Mouse (Mus musculus): Measurements from ENCODE around the gene Gpr27. TPM values are rescaled to one million over a fixed set of nuclear protein-coding genes. Genes with fewer than 3 reads are reported as not detected.

Gpr27 gene
- polyA plus RNA-seq, 1 experiment from 2014 or later, result 10.2 TPM

DNA sequence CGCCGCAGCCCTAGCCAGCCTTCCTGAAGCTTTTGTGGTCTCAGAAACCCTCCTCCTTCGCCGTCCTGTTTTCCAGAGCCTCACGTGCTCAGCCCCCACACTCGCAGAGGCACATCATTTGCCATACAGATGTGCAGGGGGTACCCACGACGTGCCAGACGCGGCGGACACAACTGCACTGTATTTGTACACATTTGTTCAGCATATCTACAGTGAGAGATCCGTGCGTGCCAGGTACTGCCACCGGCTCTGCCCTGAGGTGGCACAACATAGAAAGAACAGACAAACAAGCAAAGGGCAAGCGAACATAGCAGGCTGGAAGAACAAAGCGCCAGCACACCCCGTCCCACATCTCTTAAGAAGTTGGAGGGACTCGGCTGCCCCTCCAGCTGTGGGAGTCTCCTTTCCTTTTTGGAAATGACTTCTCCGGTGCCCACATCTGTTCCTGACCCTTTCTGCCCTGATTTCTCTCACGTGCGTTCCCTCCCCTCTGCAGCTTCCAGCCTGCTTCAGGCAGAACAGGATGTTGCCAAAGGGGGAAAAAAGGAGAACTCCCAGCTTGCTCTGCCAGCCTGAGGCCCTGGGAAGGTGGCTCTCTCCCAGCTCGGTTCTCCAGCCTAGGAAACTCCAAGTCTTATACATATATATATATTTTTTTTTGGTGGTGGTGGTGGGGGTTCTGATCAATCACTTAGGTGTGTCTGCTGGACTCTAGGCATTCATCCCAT, 34.3 kb downstream of the Gpr27 start:
- 2% methylated on average over 22 of the region's 22 CpGs for WGBS
- peaks cover 85% of the 10 kb centered on the region for H3K27me3 ChIP-seq
- peak overlapping the region; percentile 51 for H3K4me3 ChIP-seq
- H3K4me2 ChIP-seq, result peak overlapping the region; percentile 91
- H3K4me1 ChIP-seq (replicated peaks), result peaks cover 18% of the 10 kb centered on the region
- no peak overlapping the region for H3K27ac ChIP-seq
- 0 out of 2 replicates have a peak, but pooled peaks have one; percentile 10 for ATAC-seq (ENCODE audit: low FRiP score)
- H3K9me3 ChIP-seq, result no peaks in the 10 kb centered on the region
- H3K36me3 ChIP-seq, result no peaks in the 10 kb centered on the region
- H3K9ac ChIP-seq, result peak overlapping the region; percentile 74

DNA sequence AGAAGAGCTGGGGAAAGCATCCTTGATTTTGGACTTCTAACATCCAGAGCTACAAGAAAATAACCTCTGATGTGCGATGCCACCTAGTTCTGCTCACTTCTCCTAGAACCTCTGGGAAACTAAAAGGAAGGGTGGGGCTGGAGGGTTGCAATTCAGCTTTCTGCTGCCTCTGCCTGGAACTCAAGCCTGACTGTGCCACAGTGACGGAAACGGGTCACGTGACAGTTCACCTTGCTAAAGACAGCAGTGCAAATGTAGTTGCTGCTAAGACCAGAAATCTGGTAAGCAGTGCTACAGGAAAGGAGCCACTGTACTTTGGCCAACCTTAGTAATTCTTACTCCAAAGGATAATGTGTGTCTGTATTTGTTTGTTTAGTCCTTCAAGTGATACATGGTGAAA, 37.4 kb downstream of the Gpr27 start:
- no peak overlapping the region for H3K27ac ChIP-seq
- peaks cover 18% of the 10 kb centered on the region for H3K4me1 ChIP-seq (replicated peaks)
- 90% methylated on average over 4 of the region's 4 CpGs for WGBS
- no peak overlapping the region for H3K4me2 ChIP-seq
- no peak overlapping the region for H3K9ac ChIP-seq
- peaks cover 72% of the 10 kb centered on the region for H3K27me3 ChIP-seq
- H3K36me3 ChIP-seq, result no peaks in the 10 kb centered on the region
- H3K9me3 ChIP-seq, result no peaks in the 10 kb centered on the region
- H3K4me3 ChIP-seq, result no peak overlapping the region
- no peak for ATAC-seq (ENCODE audit: low FRiP score)

DNA sequence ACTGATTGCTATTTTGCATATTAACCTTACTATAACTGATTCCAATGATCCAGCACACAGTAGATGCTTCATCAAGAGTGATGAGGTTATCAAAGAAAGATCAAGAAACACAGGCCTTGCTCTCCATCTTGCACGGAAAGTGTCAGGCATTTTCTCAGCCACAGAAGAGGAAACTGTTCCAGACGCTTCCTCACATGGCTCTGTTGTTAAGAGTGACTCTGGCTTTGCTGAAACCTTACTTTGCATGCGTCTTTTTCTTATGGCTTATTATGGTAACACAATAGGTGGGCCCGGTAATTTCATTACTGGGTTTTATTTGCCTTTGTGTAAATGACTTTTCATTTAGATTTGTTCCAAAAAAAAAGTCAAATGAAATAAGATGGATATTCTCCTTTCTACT, 39.4 kb downstream of the Gpr27 start:
- peaks cover 3% of the 10 kb centered on the region for H3K4me1 ChIP-seq (replicated peaks)
- 78% methylated on average over 4 of the region's 4 CpGs for WGBS
- no peak overlapping the region for H3K27ac ChIP-seq
- H3K9me3 ChIP-seq, result no peaks in the 10 kb centered on the region
- peaks cover 52% of the 10 kb centered on the region for H3K27me3 ChIP-seq
- H3K36me3 ChIP-seq, result no peaks in the 10 kb centered on the region
- ATAC-seq (ENCODE audit: low FRiP score), result no peak
- H3K9ac ChIP-seq, result no peak overlapping the region
- H3K4me3 ChIP-seq, result no peak overlapping the region
- H3K4me2 ChIP-seq, result no peak overlapping the region

DNA sequence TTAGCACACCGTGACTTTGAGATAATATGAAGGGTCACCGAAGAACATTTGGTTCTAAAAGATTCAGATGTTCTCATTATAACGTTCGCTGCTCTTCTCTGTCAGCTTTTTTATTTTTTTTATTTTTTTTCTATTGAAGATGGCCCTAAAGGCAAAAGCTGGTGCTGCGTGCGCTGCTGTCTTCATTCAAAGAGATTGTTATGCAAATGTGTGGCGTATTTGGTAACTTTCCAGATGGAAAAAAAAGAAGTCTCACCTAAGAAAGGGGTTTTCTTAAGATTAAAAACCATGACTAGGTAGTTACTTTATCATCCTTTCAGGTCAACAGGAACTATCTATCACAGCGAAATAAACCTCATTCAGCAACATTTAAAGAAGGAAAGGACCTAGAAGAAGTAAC, 40.2 kb downstream of the Gpr27 start:
- Histone ChIP-seq H3K4me3 (no peak overlapping the region), H3K36me3 (no peaks in the 10 kb centered on the region), H3K27ac (no peak overlapping the region), H3K27me3 (peaks cover 44% of the 10 kb centered on the region), H3K9ac (no peak overlapping the region), H3K4me2 (no peak overlapping the region), H3K4me1 (replicated peaks) (no peaks in the 10 kb centered on the region), H3K9me3 (no peaks in the 10 kb centered on the region)
- 54% methylated on average over 8 of the region's 8 CpGs for WGBS
- ATAC-seq (ENCODE audit: low FRiP score), result no peak

DNA sequence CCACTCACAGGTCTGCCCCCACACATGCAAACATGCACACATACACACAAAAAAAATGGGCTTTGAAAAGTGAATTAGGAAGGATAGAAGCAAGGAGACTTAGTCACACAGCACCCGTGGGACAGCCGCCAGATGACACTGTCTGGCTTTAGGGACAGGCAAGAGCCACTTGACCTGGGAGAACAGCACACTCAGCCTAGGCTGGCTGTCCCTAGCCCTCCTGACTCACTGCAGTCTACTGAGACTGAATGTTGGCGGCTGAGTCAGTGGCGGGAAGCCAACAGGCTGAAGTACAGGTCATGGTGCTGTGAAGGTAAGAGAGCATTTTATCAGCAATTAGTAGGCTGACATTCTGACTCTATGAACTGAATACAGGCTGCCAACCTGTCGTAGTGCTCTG, 42.2 kb downstream of the Gpr27 start:
- H3K4me2 ChIP-seq, result no peak overlapping the region
- no peaks in the 10 kb centered on the region for H3K4me1 ChIP-seq (replicated peaks)
- 87% methylated on average over 5 of the region's 5 CpGs for WGBS
- H3K9me3 ChIP-seq, result no peaks in the 10 kb centered on the region
- H3K4me3 ChIP-seq, result no peak overlapping the region
- peaks cover 24% of the 10 kb centered on the region for H3K27me3 ChIP-seq
- no peak for ATAC-seq (ENCODE audit: low FRiP score)
- no peak overlapping the region for H3K27ac ChIP-seq
- no peaks in the 10 kb centered on the region for H3K36me3 ChIP-seq
- H3K9ac ChIP-seq, result no peak overlapping the region

DNA sequence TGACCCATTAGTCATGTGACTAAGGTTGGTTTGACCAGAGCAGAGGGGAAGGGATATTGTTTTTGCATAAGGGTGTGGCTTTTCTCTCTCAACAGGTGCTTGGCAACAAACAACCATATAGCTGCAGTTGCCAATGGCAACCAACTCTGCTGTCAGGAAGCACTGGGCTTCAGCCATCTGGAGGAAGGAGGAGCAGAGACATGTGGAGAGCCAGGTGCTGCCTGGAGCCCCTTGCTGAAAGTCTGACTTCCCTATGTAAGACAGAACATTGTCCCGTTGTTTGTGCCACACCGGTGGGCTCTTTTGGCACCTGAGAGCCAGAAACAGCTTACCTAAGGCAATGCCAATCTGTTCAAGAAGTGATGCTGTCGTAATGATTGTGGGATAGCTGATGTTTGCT, 50.4 kb downstream of the Gpr27 start:
- no peaks in the 10 kb centered on the region for H3K9me3 ChIP-seq
- H3K36me3 ChIP-seq, result no peaks in the 10 kb centered on the region

More for the DNA sequence above, 50.4 kb downstream of the Gpr27 start:
- H3K27me3 ChIP-seq, result 0 out of 2 replicates have a peak, but pooled peaks cover 3% of the 10 kb centered on the region
- H3K4me3 ChIP-seq, result no peak overlapping the region
- no peak overlapping the region for H3K9ac ChIP-seq
- ATAC-seq (ENCODE audit: low FRiP score), result no peak
- no peak overlapping the region for H3K27ac ChIP-seq
- 72% methylated on average over 3 of the region's 3 CpGs for WGBS
- H3K4me2 ChIP-seq, result no peak overlapping the region
- H3K4me1 ChIP-seq (replicated peaks), result no peaks in the 10 kb centered on the region

Other genes with a start within 250 kb of the Gpr27 start
- 64.7 and 66.6 TPM in 2 replicates for gene Foxp1, start 170.0 kb upstream of the Gpr27 start, polyA plus RNA-seq (2015; fragmentation: Nextera tagmentation; extraction: Ambion mirVana)
- 7.5 and 7.8 TPM in 2 replicates for gene Eif4e3, start 25.9 kb upstream of the Gpr27 start, polyA plus RNA-seq (2015; fragmentation: Nextera tagmentation; extraction: Ambion mirVana)
- 2.7 and 3.2 TPM in 2 replicates for gene Gm20696, start 25.9 kb upstream of the Gpr27 start, polyA plus RNA-seq (2015; fragmentation: Nextera tagmentation; extraction: Ambion mirVana)
- 0.12 and 0.26 TPM in 2 replicates for gene Prok2, start 33.7 kb downstream of the Gpr27 start, polyA plus RNA-seq (2015; fragmentation: Nextera tagmentation; extraction: Ambion mirVana)

Data from hindbrain, embryonic 13.5 days (tissue).